Mouse (Mus musculus) kidney, postnatal 25 days (tissue): ENCODE results near the gene Slc26a11.
A peak's percentile ranks its signal among the peaks of the same experiment; 100 is the strongest.

ENCODE experiments used
- DNase-seq, 2 experiments: peaks; one replicate each; pipeline ENCODE4 v3.0.0; 2021; ENCODE audit warnings: mixed read lengths in 2 of 2

Slc26a11 gene

DNA sequence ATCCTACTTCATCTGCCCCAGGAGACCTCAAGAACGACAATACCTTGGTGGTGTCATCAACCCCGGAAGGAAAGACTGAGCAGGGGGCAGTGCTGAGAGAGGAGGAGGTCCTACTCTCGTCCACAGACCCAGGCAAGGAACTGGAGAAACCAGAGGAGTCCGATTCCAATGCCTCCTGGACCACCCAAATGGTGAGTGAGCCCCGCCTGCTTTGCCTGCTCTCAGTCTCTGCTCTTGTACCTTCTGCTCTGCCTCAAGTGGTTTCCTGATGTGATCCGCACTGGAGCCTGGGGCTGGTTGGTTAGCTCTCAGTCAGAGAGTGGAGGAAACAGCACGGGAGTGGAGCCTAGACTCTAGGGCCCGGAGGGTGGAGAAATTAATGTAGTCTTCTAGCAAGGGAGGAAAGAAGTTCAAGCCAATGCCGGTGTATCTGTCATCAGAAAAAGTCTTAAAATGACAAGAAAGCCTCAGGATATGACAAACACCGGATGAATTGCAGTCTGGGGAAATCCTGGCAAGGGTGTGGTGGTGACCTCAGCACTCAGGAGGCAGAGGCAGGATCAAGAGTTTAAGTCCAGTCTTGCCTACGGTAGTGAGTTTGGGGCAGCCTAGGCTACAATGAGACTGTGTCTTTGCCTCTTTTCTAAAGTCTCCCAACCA lies 47.3 kb downstream of the Slc26a11 start:
- peak in 1 of 2 experiments; percentile 26 for DNase-seq

GRCm38 (mm10) chr11:119404627-119405026 lies 49.3 kb downstream of the Slc26a11 start:
- peak; percentile 33 to 64 for DNase-seq

- DNase-seq = peak; percentile 24 to 49
Measured at GRCm38 (mm10) chr11:119407381-119407780, 52.0 kb downstream of the Slc26a11 start.

DNA sequence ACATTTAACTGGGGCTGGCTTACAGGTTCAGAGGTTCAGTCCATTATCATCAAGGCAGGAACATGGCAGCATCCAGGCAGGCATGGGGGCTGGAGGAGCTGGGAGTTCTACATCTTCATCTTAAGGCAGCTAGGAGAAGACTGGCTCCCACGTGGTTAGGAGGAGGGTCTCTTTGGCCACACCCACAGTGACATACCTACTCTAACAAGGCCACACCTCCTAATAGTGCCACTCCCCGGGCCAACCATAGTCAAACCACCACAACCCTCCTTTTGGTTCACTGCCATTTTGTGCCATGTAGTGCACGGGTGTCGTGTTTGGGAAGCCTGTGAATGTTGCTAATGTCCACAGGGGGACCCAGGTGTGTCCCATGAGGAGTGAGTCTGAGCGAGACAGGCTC lies 52.6 kb downstream of the Slc26a11 start:
- DNase-seq = peak in 1 of 2 experiments; percentile 35

DNA sequence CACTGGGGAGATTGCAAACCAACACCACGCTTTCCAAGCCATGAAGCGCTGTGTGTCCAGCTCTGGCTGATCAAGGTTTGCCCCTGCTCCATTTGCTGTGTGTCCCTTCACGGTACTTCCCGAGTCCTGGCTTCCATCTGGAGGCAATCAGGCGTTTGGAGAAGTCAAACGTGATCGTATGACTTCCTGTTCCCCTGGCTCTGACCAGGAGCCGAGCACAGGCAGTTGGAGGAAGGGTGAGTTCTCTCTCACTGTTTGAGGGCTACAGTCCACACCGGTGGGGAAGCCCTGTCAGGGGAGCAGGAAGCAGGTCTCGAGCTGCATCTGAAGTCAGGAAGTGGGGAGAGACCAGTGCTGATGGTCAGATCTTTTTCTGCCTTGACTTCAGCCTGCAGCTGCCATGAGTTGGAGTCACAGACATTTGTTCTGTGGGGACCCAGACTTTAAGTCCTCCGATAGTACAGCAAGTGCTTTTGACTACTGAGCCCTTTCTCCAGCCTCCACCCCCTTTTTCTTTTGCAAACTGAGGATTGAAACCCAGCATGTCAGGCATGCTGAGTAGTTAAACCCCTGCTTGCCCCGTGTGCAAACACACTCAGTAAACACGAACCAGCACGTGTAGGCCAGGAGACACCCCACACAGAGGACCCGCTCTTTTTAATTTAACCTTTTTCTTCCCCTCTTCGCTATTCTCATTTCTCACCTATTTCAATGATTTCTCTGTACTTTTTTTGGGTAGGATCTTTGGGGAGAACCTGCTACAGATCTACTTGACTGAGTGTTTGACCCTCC lies 64.2 kb downstream of the Slc26a11 start:
- DNase-seq = no peak

DNA sequence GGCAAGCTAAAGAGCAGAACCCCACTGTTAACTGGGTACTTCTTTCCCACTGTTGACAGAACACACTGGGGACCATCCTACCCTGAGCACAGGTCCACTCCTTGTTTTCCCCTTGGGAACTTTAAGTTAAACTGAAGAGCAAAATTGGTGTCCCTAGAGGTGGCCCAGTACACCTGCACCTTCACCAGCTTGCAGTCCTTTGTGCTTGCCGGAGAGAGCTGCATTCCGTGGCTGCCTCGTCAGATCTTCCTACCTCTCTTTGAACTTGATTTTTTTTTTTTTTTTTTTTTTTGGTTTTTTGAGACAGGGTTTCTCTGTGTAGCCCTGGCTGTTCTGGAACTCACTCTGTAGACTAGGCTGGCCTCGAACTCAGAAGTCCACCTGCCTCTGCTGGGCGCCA lies 65.1 kb downstream of the Slc26a11 start:
- DNase-seq = no peak

DNA sequence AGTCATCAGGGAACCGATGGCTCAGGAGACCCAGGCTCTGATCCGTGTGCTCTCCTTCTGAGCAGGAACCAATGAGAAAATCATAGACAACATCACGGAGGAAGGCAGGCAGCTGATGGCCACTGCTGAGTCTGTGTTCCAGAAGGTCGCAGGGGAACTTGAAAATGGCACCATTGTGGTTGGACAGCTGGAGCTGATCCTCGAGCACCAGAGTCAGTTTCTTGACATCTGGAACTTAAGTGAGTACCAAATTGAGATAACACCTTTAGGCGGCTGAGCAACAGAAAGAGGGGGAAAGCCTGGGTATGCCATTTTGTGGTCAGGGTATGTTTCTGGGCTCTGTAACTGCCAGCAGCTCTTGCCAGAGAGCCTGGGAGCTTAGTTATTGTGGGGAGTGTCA lies 72.1 kb downstream of the Slc26a11 start:
- no peak for DNase-seq

DNA sequence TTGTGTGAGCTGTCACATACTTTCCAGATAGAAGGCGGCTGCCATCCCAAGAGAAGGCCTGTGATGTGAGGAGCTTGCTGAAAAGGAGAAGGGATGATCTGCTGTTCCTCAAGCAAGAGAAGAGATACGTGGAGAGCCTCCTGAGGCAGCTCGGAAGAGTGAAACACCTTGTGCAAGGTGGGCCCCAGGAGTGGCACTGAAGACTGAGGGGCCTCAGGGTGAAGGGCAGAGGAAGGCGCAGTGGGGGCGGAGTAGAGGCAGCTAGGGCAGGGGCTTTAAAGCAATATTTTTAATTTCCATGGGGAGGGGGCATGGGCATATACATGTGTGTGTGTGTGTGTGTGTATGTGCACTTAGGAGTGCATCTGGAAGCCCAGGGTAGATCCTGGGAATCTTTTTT lies 72.6 kb downstream of the Slc26a11 start:
- peak in 1 of 2 experiments; percentile 27 for DNase-seq

DNA sequence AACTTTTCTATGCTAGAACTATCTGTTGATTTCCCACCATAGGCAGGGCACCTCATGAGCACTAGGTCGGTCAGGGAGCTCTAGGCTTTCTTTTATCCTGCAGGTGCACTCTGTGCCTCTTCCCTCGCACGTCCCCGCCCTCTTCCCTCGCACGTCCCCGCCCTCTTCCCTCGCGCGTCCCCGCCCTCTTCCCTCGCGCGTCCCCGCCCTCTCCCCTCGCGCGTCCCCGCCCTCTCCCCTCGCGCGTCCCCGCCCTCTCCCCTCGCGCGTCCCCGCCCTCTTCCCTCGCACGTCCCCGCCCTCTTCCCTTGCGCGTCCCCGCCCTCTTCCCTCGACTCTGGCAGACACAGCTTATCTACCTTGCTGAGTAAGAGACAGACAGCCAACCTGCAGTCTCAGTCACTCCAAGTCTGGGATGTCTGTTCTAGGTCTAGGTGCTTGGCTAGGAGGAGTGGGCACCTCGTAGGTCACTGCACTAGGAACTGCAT lies 73.3 kb downstream of the Slc26a11 start:
- peak; percentile 67 to 81 for DNase-seq
